Mouse (Mus musculus) CD4-positive naive resting alpha-beta T cell, adult 76 days (primary cell): Measurements from ENCODE around the gene BC035947. TPM values are rescaled to one million over a fixed set of nuclear protein-coding genes. Genes with fewer than 3 reads are reported as not detected.

ENCODE experiments used
- total RNA-seq: library from RNA; stranded (reverse); gene quantifications from one replicate; pipeline ENCODE4 v1.2.4, GENCODE M21; 2023

The BC035947 gene
- total RNA-seq: not detected

DNA sequence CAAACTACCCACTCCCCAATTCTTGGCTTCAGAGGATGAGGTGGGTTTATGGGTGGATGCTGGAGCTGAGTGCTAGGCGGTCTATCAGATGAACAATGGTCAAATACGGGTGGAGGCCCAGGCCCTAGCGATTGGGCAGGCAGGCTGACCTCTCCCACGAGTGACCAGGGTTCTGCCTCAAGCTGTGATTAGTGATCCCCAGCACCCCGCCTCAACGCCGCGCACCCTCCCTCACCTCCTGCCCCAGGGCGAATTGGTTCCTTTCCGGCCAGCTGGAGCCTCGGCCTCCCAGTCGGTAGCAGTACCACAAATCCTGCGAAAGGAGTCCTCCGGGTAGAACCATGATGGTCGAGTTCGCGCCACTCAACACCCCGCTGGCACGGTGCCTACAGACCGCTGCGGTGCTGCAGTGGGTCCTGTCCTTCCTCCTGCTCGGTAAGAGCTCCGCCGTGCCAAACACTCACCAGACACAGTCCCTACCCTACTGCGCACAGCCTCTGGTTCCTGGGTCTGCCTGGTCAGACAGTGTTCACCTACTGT, at the start of gene BC035947:
Gene BC035947, minus strand, starts transcription at position 538 of the 540 bp plus-strand sequence.

DNA sequence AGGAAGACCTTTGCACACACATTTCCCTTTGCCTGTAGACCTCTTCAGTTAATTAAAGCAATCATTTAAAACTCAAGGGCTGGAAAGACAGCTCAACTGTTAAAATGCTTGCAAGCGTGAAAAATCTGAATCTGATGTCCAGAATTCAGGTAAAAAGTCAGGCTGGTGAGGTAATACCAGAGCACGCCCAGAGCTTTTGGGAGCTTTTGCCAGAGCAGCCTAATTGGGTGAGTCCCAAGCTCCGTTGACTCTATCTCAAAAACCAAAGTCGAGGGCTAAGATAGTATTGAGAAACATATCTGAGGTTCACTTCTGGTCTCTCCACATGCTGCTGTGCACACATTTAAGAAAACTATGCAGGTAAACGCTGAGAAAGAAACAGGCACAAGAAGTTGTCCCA, 1.1 kb downstream of the BC035947 start, which contains the start of gene Mogat1:
Gene Mogat1, plus strand, starts transcription at position 130 of the 400 bp plus-strand sequence.

DNA sequence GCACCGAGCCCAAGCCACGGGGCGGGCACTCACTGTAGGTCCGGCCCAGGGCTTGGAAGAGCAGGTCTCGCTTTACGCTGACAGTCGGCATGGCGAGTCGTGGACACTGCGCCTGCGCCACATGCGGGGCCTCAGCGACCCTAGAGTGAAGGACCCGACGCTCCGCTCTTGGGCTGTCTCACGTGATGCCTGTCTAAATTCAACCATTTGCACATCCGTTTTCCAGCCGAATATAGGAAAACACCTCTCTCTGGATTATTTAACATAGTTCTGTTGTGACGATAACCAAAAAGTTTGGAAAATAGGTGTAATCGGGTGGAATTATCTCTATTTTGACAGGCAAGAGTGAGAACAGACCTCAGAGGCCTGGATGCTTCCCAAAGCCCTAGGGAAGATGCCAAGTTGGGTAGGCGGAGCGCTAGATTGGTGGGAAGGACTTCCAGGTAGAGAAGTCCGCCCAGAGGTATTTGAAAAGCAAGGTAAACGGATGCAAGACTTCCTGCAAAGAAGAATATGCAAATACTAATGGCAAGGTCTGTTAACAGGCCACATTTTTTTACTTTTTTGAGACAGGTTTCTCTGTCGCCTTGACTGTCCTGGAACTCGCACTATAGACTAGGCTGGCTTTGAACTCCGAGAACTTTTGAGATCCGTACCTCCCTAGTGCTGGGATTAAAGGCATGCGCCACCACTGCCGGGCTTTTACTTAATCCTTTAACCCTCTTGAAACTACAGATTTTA, 23.0 kb downstream of the BC035947 start, which contains the start of gene Farsb:
Gene Farsb, minus strand, starts transcription at position 146 of the 741 bp plus-strand sequence.

Other genes starting within 250 kb of the BC035947 start
- not detected for gene Sgpp2, start 201.8 kb downstream of the BC035947 start, total RNA-seq
- gene Farsb, start 23.3 kb downstream of the BC035947 start, total RNA-seq: 44.2 TPM
- not detected for gene Mogat1, start 1.2 kb downstream of the BC035947 start, total RNA-seq
- gene Acsl3, start 145.7 kb upstream of the BC035947 start, total RNA-seq: 16.1 TPM
- gene Utp14b, start 145.9 kb upstream of the BC035947 start, total RNA-seq: 46.0 TPM